Mouse (Mus musculus) cortical plate, adult 2 months (tissue): ENCODE measurements around the gene Gm12794. TPM values are rescaled to one million over a fixed set of nuclear protein-coding genes. Genes with fewer than 3 reads are reported as not detected.
"Not testable (repeated sequence)": the region's sequence is repeated elsewhere in the genome, so short reads cannot be mapped to it uniquely, and the experiment has no call there.

ENCODE experiments used
- H3K27ac ChIP-seq: fragments of 200-500 bp; 2 replicates; pipeline ENCODE4 v1.5.1; 2012; ENCODE audit warnings: low read length, control low read depth, inconsistent platforms; ENCODE audit not compliant: insufficient read depth
- H3K4me1 ChIP-seq: fragments of 200-500 bp; 2 replicates; pipeline ENCODE4 v1.6.1; 2011; ENCODE audit warnings: low read length; ENCODE audit not compliant: control insufficient read depth, insufficient read depth
- H3K4me3 ChIP-seq: fragments of 200-500 bp; 2 replicates; pipeline ENCODE4 v1.5.1; 2011; ENCODE audit warnings: mild to moderate bottlenecking, low read length, control low read depth; ENCODE audit not compliant: insufficient read depth
- CTCF ChIP-seq: fragments of 200-500 bp; IDR thresholded peaks from 2 replicates; pipeline ENCODE4 v1.5.1; 2011; ENCODE audit warnings: mild to moderate bottlenecking, control low read depth, low read length; ENCODE audit not compliant: insufficient read depth; ENCODE audit errors: extremely low read depth
- POLR2A ChIP-seq: fragments of 200-500 bp; IDR thresholded peaks from 2 replicates; pipeline ENCODE4 v1.6.1; 2011; ENCODE audit warnings: mild to moderate bottlenecking, low read length, control low read depth; ENCODE audit not compliant: insufficient read depth; ENCODE audit errors: extremely low read depth
- polyA plus RNA-seq: library from polyadenylated mRNA; depleted of rRNA; stranded (reverse); fragments of >200 nt; gene quantifications from 2 replicates; pipeline ENCODE4 v1.2.3, GENCODE M21; 2012; rRNA removed

The Gm12794 gene
- polyA plus RNA-seq: not detected in 2 replicates

DNA sequence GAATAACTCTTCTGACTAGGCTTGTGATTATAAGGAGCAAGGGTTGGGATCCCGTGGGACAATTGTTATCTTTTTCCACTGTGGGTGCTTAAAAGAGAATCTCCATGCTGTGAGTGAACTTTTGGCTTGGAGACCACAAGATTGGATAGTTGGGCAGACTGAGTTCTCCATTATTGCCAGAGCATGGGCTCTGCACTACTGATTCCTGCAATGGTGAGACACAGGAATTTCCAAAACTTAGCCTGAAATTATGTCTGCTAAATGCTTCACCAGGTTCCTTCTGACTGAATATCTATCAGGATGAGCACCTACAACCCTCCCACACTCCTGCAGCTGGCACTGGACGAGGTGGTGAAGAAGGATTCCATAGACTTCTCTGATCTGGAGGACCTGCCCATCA lies at the start of gene Gm12794:
TSS of gene Gm12794 (plus strand) at position 301 of the 400 bp plus-strand sequence.
- not testable (repeated sequence) for H3K27ac ChIP-seq, H3K4me3 ChIP-seq, H3K4me1 ChIP-seq

DNA sequence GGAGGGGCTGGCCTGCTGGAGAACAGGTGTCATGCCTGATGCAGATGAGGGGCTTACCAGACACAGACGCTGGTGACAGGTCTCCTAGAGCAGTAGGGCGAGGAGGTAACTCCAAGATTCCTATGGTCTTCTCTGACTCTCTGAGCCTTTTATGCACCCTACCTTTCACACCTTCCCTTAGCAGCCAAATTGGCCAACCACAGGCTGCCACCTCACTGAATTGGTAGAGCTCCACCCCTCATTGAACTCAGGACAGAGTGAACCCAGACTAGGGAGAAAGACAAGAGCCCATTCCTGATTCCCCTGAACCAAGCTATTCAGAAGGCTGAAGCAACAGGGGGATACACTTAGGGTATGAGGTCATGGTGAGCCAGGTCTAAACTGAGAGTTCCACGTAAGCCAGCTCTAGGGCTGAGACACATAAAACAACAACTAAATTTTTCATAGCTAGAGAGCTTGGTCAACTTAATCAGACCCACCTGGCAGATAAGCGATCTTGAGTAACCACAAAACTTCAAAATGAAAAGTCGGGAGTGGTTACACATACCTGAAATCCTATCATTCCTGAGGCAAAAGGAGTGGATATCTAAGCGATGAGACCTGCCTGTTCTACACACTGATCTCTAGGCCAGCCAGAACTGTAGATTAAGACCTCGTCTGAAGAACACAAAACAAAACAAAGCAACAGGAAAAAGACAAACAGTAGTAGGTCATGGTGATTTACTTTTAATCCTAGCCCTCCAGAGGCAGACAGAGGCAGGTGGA lies 46.4 kb upstream of the Gm12794 start, which contains the start of gene C130073F10Rik:
TSS of gene C130073F10Rik (minus strand) at position 134 of the 765 bp plus-strand sequence.
- no peak within 1 kb of the TSS for H3K4me3 ChIP-seq
- H3K27ac ChIP-seq: no peak within 1 kb of the TSS
- TF ChIP-seq CTCF (no peak), POLR2A (no peak)
- H3K4me1 ChIP-seq: no peaks in the 10 kb centered on the region

DNA sequence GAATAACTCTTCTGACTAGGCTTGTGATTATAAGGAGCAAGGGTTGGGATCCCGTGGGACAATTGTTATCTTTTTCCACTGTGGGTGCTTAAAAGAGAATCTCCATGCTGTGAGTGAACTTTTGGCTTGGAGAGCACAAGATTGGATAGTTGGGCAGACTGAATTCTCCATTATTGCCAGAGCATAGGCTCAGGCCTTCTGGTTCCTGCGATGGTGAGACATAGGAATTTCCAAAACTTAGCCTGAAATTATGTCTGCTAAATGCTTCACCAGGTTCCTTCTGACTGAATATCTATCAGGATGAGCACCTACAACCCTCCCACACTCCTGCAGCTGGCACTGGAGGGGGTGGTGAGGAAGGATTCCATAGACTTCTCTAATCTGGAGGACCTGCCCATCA lies 31.4 kb upstream of the Gm12794 start, which contains the start of gene Gm12800:
TSS of gene Gm12800 (plus strand) at position 301 of the 400 bp plus-strand sequence.
- H3K4me1 ChIP-seq, H3K4me3 ChIP-seq, H3K27ac ChIP-seq: not testable (repeated sequence)

DNA sequence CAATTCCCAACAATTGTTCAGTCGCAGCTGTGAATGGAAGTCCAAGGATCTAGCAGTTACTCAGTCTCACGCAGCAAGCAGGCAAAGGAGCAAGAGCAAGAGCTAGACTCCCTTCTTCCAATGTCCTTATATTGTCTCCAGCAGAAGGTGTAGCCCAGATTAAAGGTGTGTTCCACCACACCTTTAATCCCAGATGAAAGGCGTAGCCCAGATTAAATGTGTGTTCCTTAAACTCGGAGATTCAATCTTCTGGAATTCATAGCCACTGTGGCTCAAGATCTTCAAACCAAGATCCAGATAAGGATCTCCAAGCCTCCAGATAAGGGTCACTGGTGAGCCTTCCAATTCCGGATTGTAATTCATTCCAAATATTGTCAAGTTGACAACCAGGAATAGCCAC lies 40.7 kb downstream of the Gm12794 start, which contains the start of gene Gm12790:
TSS of gene Gm12790 (minus strand) at position 101 of the 400 bp plus-strand sequence.
- not testable (repeated sequence) for H3K4me1 ChIP-seq, H3K4me3 ChIP-seq, H3K27ac ChIP-seq

DNA sequence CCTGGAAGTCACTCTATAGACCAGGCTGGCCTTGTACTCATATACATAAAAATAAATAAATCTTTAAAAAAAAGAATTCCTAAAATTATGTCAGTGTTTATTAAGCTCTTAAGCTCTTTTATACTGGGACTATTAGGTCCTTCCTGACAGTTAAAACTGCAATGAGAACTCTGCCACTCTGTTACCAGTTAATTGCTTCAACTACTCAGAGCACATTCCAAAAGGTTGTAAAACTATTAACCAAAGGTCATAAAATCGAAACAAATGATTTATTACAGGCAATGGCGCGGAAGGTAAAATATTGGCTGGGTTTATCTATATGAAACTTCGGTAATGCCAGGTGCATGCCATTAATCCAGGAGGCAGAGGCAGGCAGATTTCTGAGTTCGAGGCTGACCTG lies 45.5 kb downstream of the Gm12794 start:
- Histone ChIP-seq H3K27ac (no peak overlapping the region), H3K4me1 (no peaks in the 10 kb centered on the region), H3K4me3 (no peak overlapping the region)
- TF ChIP-seq CTCF (no peak), POLR2A (no peak)

DNA sequence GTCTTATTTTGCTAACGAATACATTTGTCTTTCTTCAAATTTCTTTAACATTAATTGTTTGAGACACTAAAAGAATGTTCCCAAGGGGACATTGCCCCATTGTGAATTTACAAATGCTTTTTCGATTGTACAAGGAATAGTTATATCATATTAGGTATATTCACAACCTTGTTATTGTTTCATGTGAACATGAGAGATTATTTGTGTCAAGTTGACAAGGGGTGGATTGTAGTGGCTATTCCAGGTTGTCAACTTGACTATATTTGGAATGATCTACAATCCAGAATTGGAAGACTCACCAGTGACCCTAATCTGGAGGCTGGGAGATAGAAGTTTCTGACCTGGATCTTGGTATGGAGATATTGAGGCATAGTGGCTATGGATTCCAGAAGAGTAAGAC lies 46.1 kb downstream of the Gm12794 start, which contains the start of gene Gm12789:
TSS of gene Gm12789 (plus strand) at position 301 of the 400 bp plus-strand sequence.
- H3K4me3 ChIP-seq, H3K27ac ChIP-seq, H3K4me1 ChIP-seq: not testable (repeated sequence)

Other genes with a start within 250 kb of the Gm12794 start
- 1.8 and 2.3 TPM in 2 replicates for gene Lepr, start 223.0 kb upstream of the Gm12794 start, polyA plus RNA-seq
- not detected in 2 replicates for gene B020004J07Rik, start 96.4 kb upstream of the Gm12794 start, polyA plus RNA-seq
- not detected in 2 replicates for gene C130073F10Rik, start 46.6 kb upstream of the Gm12794 start, polyA plus RNA-seq
- not detected in 2 replicates for gene Gm12800, start 31.3 kb upstream of the Gm12794 start, polyA plus RNA-seq
- not detected in 2 replicates for gene Gm12790, start 40.6 kb downstream of the Gm12794 start, polyA plus RNA-seq
- not detected in 2 replicates for gene Gm12789, start 46.2 kb downstream of the Gm12794 start, polyA plus RNA-seq
- gene Pde4b, start 147.1 kb downstream of the Gm12794 start, polyA plus RNA-seq: 79.8 and 87.4 TPM in 2 replicates